Mouse (Mus musculus) MEL (cell line): ENCODE data around the gene Exoc3l2. TPM values are rescaled to one million over a fixed set of nuclear protein-coding genes. Genes with fewer than 3 reads are reported as not detected.
A peak's percentile ranks its signal among the peaks of the same experiment; 100 is the strongest.

Experiments used
- DNase-seq: peaks from one replicate; pipeline ENCODE4 v3.0.0; 2011; ENCODE audit warnings: low read depth, low spot score
- H3K27ac ChIP-seq: 2 replicates; pipeline ENCODE4 v1.5.1; 2012; ENCODE audit warnings: low read depth, mild to moderate bottlenecking, control low read depth, low read length, moderate library complexity; ENCODE audit not compliant: control insufficient read depth
- H3K27me3 ChIP-seq, 2 experiments: fragments of 150-350 bp in 1 of 2; sonication (generic) in 1 of 2; 2 replicates each; pipeline ENCODE4 v1.6.1; 2012; ENCODE audit warnings: low read length in 2 of 2, mild to moderate bottlenecking in 2 of 2, improper control_type of control experiment in 1 of 2, moderate library complexity in 1 of 2; ENCODE audit not compliant: insufficient read depth in 2 of 2, control insufficient read depth in 1 of 2
- H3K36me3 ChIP-seq, 2 experiments: 2 replicates each; pipeline ENCODE4 v1.6.1; 2012 to 2014; ENCODE audit warnings: low read length in 2 of 2, improper control_type of control experiment in 1 of 2, inconsistent platforms in 1 of 2, mild to moderate bottlenecking in 1 of 2; ENCODE audit not compliant: insufficient read depth in 2 of 2, control insufficient read depth in 1 of 2
- H3K4me1 ChIP-seq, 2 experiments: fragments of 150-350 bp in 1 of 2; sonication (generic) in 1 of 2; 2 replicates each; pipeline ENCODE4 v1.6.1; 2012; ENCODE audit warnings: low read length in 2 of 2, improper control_type of control experiment in 1 of 2, mild to moderate bottlenecking in 1 of 2; ENCODE audit not compliant: insufficient read depth in 2 of 2, control insufficient read depth in 1 of 2
- H3K4me3 ChIP-seq, 2 experiments: fragments of 150-350 bp in 1 of 2; sonication (generic) in 1 of 2; 2 replicates each; pipeline ENCODE4 v1.5.1; 2012; ENCODE audit warnings: low read depth in 2 of 2, low read length in 2 of 2, mild to moderate bottlenecking in 2 of 2, moderate library complexity in 2 of 2, control low read depth in 1 of 2, improper control_type of control experiment in 1 of 2; ENCODE audit not compliant: control insufficient read depth in 1 of 2, insufficient read depth in 1 of 2
- H3K79me2 ChIP-seq: 2 replicates; pipeline ENCODE4 v1.6.1; 2012; ENCODE audit warnings: mild to moderate bottlenecking, low read length, moderate library complexity; ENCODE audit not compliant: control insufficient read depth, poor library complexity, insufficient read depth
- H3K9ac ChIP-seq: 2 replicates; pipeline ENCODE4 v1.6.1; 2012; ENCODE audit warnings: low read depth, mild to moderate bottlenecking, control low read depth, low read length, moderate library complexity; ENCODE audit not compliant: control insufficient read depth, poor library complexity, severe bottlenecking
- H3K9me3 ChIP-seq: fragments of 150-350 bp; sonication (generic); replicated peaks from 2 replicates; pipeline ENCODE4 v1.6.1; 2012; ENCODE audit warnings: mild to moderate bottlenecking, low read length, improper control_type of control experiment, moderate library complexity; ENCODE audit not compliant: insufficient read depth
- BHLHE40 ChIP-seq: IDR thresholded peaks from 2 replicates; pipeline ENCODE4 v1.6.1; 2012; ENCODE audit warnings: low read depth, mild to moderate bottlenecking, inconsistent platforms, low read length, improper control_type of control experiment, borderline replicate concordance
- CHD1 ChIP-seq: IDR thresholded peaks from 2 replicates; pipeline ENCODE4 v1.6.1; 2012; ENCODE audit warnings: low read depth, mild to moderate bottlenecking, inconsistent platforms, low read length, improper control_type of control experiment
- CHD2 ChIP-seq: IDR thresholded peaks from 2 replicates; pipeline ENCODE4 v1.6.1; 2011; ENCODE audit warnings: low read length, improper control_type of control experiment
- CTCF ChIP-seq, 3 experiments: IDR thresholded peaks in 2 of 3; conservative IDR thresholded peaks in 1 of 3; 2 replicates each; pipeline ENCODE4 v1.5.1; 2011 to 2012; ENCODE audit warnings: low read length in 3 of 3, low read depth in 2 of 3, mild to moderate bottlenecking in 2 of 3, improper control_type of control experiment in 1 of 3, inconsistent platforms in 1 of 3, mixed read lengths in 1 of 3, moderate library complexity in 1 of 3; ENCODE audit not compliant: control insufficient read depth in 1 of 3, insufficient read depth in 1 of 3, poor library complexity in 1 of 3, severe bottlenecking in 1 of 3
- ETS1 ChIP-seq: IDR thresholded peaks from 2 replicates; pipeline ENCODE4 v1.6.1; 2012; ENCODE audit warnings: low read depth, mild to moderate bottlenecking, inconsistent platforms, low read length, improper control_type of control experiment, moderate library complexity
- GATA1 ChIP-seq: IDR thresholded peaks from 2 replicates; pipeline ENCODE4 v1.6.1; 2011; ENCODE audit warnings: low read depth, low read length, improper control_type of control experiment
- HCFC1 ChIP-seq: IDR thresholded peaks from 2 replicates; pipeline ENCODE4 v1.6.1; 2012; ENCODE audit warnings: low read depth, mild to moderate bottlenecking, inconsistent platforms, low read length, improper control_type of control experiment, moderate library complexity
- JUND ChIP-seq: IDR thresholded peaks from 2 replicates; pipeline ENCODE4 v1.6.1; 2011; ENCODE audit warnings: low read depth, mild to moderate bottlenecking, improper control_type of control experiment, low read length
- KAT2A ChIP-seq: conservative IDR thresholded peaks from 2 replicates; pipeline ENCODE4 v1.6.1; 2012; ENCODE audit warnings: low read depth, low read length, improper control_type of control experiment, inconsistent platforms
- MAFK ChIP-seq: IDR thresholded peaks from 2 replicates; pipeline ENCODE4 v1.6.1; 2011; ENCODE audit warnings: low read depth, mild to moderate bottlenecking, low read length, improper control_type of control experiment, borderline replicate concordance
- MAX ChIP-seq: IDR thresholded peaks from 2 replicates; pipeline ENCODE4 v1.6.1; 2011; ENCODE audit warnings: low read length, improper control_type of control experiment
- MAZ ChIP-seq: IDR thresholded peaks from 2 replicates; pipeline ENCODE4 v1.6.1; 2012; ENCODE audit warnings: low read depth, mild to moderate bottlenecking, inconsistent platforms, low read length, improper control_type of control experiment
- MYB ChIP-seq: IDR thresholded peaks from 2 replicates; pipeline ENCODE4 v1.6.1; 2011; ENCODE audit warnings: mild to moderate bottlenecking, low read depth, low read length, improper control_type of control experiment
- NELFE ChIP-seq: IDR thresholded peaks from 2 replicates; pipeline ENCODE4 v1.6.1; 2011; ENCODE audit warnings: low read depth, low read length, improper control_type of control experiment
- POLR2AphosphoS5 ChIP-seq: IDR thresholded peaks from 2 replicates; pipeline ENCODE4 v1.6.1; 2012; ENCODE audit warnings: low read depth, borderline replicate concordance, mild to moderate bottlenecking, inconsistent platforms, low read length, moderate library complexity, mixed read lengths
- RCOR1 ChIP-seq: IDR thresholded peaks from 2 replicates; pipeline ENCODE4 v1.6.1; 2012; ENCODE audit warnings: low read depth, mild to moderate bottlenecking, inconsistent platforms, low read length, improper control_type of control experiment
- TCF12 ChIP-seq: IDR thresholded peaks from 2 replicates; pipeline ENCODE4 v1.6.1; 2014; ENCODE audit warnings: low read depth, mild to moderate bottlenecking, inconsistent platforms, low read length, improper control_type of control experiment, moderate library complexity
- USF1 ChIP-seq: IDR thresholded peaks from 2 replicates; pipeline ENCODE4 v1.6.1; 2014; ENCODE audit warnings: low read depth, mild to moderate bottlenecking, inconsistent platforms, low read length, improper control_type of control experiment, moderate library complexity
- ZC3H11A ChIP-seq: IDR thresholded peaks from 2 replicates; pipeline ENCODE4 v1.6.1; 2012; ENCODE audit warnings: low read depth, mild to moderate bottlenecking, inconsistent platforms, low read length, improper control_type of control experiment
- ZKSCAN1 ChIP-seq: IDR thresholded peaks from 2 replicates; pipeline ENCODE4 v1.6.1; 2012; ENCODE audit warnings: low read depth, mild to moderate bottlenecking, inconsistent platforms, low read length, improper control_type of control experiment, moderate library complexity
- ZMIZ1 ChIP-seq: IDR thresholded peaks from 2 replicates; pipeline ENCODE4 v1.6.1; 2012; ENCODE audit warnings: low read depth, mild to moderate bottlenecking, inconsistent platforms, low read length, improper control_type of control experiment, moderate library complexity
- polyA plus RNA-seq, 2 experiments: library from polyadenylated mRNA; stranded (reverse) in 1 of 2; unstranded in 1 of 2; fragments of >175 nt in 1 of 2; fragments of >200 nt in 1 of 2; gene quantifications; 2 replicates each; pipeline versions ENCODE4 v1.2.1 to v1.2.4; 2012; ENCODE audit warnings: low replicate concordance in 2 of 2, low read depth in 1 of 2; ENCODE audit not compliant: insufficient read length in 2 of 2, insufficient read depth in 1 of 2, missing spikeins in 1 of 2
- total RNA-seq: library from RNA; depleted of rRNA; stranded (reverse); fragments of 300-350 nt; gene quantifications from 2 replicates; pipeline ENCODE4 v1.2.3, GENCODE M21; 2012

Exoc3l2 gene
- total and polyA plus RNA-seq, 3 experiments: 0.08 TPM; not detected in 1

- Histone ChIP-seq H3K36me3 (peaks cover 0 to 4% of the 10 kb centered on the region in 2 experiments; a peak in 1 of 4 replicates), H3K9me3 (no peaks in the 10 kb centered on the region), H3K27ac (no peak overlapping the region), H3K4me1 (0 out of 4 replicates have a peak, but pooled peaks cover 0 to 8% of the 10 kb centered on the region in 2 experiments), H3K9ac (no peak overlapping the region), H3K4me3 (peak overlapping the region; percentile 47 to 99), H3K27me3 (no peaks in the 10 kb centered on the region), H3K79me2 (peaks cover 7% of the 10 kb centered on the region)
- TF ChIP-seq MAZ (peak; percentile 10; the same call in 1 of the 2 replicates), RCOR1 (no peak), TCF12 (no peak), JUND (peak; percentile 93), MAX (0 out of 2 replicates have a peak, but pooled peaks have one; percentile 23)
- peak; percentile 23 for DNase-seq
Measured at GRCm38 (mm10) chr7:19459144-19459870, 3.8 kb upstream of the Exoc3l2 start.

GRCm38 (mm10) chr7:19460500-19460899 lies 2.6 kb upstream of the Exoc3l2 start:
- H3K9me3 ChIP-seq: no peaks in the 10 kb centered on the region
- no peak for TF ChIP-seq RCOR1
- no peak for TF ChIP-seq CHD2
- no peak for TF ChIP-seq TCF12
- TF ChIP-seq CHD1: no peak
- no peak for TF ChIP-seq BHLHE40
- no peak for TF ChIP-seq MYB
- no peak for TF ChIP-seq KAT2A
- TF ChIP-seq GATA1: no peak
- no peak for TF ChIP-seq ETS1
- no peak for TF ChIP-seq MAZ
- TF ChIP-seq POLR2AphosphoS5: no peak
- TF ChIP-seq ZMIZ1: no peak
- TF ChIP-seq ZKSCAN1: no peak
- no peak for TF ChIP-seq MAFK
- TF ChIP-seq USF1: no peak
- no peak for TF ChIP-seq CTCF (IDR thresholded peaks at IDR 0.05 in 2 of 3, conservative IDR thresholded peaks at IDR 0.05 in 1 of 3; ENCODE audit: control insufficient read depth in 1 of 3, insufficient read depth in 1 of 3, low read depth in 2 of 3, low read length in 3 of 3, poor library complexity in 1 of 3, severe bottlenecking in 1 of 3)
- no peak for TF ChIP-seq ZC3H11A
- TF ChIP-seq NELFE: no peak
- TF ChIP-seq HCFC1: no peak
- TF ChIP-seq, all 39 proteins: peak for 0
- Histone ChIP-seq H3K9ac (no peak overlapping the region), H3K36me3 (peaks cover 0 to 4% of the 10 kb centered on the region in 2 experiments; a peak in 1 of 4 replicates), H3K4me1 (0 out of 4 replicates have a peak, but pooled peaks cover 0 to 8% of the 10 kb centered on the region in 2 experiments), H3K27ac (no peak overlapping the region), H3K79me2 (peaks cover 7% of the 10 kb centered on the region), H3K27me3 (no peaks in the 10 kb centered on the region), H3K4me3 (no peak overlapping the region)
- no peak for DNase-seq
